Mouse (Mus musculus): Measurements from ENCODE around the gene Pspc1. TPM values are rescaled to one million over a fixed set of nuclear protein-coding genes. Genes with fewer than 3 reads are reported as not detected.
"Not testable (repeated sequence)": the region's sequence is repeated elsewhere in the genome, so short reads cannot be mapped to it uniquely, and the experiment has no call there.

Pspc1 gene
- polyA plus RNA-seq (2015; fragmentation: Nextera tagmentation; extraction: Ambion mirVana), result 17.3 and 17.5 TPM in 2 replicates

- H3K4me3 ChIP-seq (ENCODE audit: low read length), result peak within 1 kb of the TSS; percentile 90
- H3K9ac ChIP-seq (ENCODE audit: low read depth, low read length), result peak within 1 kb of the TSS; percentile 89
- ATAC-seq, result peak; percentile 97
Measured at GRCm38 (mm10) chr14:56778200-56778932, at the start of gene Pspc1. Gene Pspc1, minus strand, starts transcription at chr14:56778316.

DNA sequence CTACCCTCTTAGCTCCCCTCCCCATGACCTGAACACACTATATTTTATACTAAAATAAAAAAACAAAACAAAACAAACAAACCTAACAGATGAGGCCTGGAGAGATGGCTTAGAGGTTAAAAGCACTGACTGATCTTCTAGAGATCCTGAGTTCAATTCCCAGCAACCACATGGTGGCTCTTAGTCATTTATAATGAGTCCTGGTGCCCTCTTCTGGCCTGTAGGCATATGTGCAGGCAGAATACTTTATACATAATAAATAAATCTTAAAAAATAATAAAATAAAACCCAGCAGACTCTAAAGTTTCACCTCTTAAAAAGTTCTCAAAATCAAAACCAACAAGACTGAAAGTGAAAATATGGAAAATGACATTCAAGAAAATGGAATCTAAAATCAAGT lies 46.4 kb upstream of the Pspc1 start:
- no peak overlapping the region for H3K27ac ChIP-seq (ENCODE audit: low read length)
- H3K4me2 ChIP-seq (ENCODE audit: low read depth, low read length), result no peak overlapping the region
- no peak overlapping the region for H3K4me3 ChIP-seq (ENCODE audit: low read length)
- H3K27me3 ChIP-seq (replicated peaks; ENCODE audit: control insufficient read depth, insufficient read depth, low read length), result no peaks in the 10 kb centered on the region
- no peaks in the 10 kb centered on the region for H3K4me1 ChIP-seq (ENCODE audit: control insufficient read depth, insufficient read depth, low read length)
- ATAC-seq, result no peak
- no peaks in the 10 kb centered on the region for H3K36me3 ChIP-seq (ENCODE audit: control insufficient read depth, insufficient read depth, low read length)
- no peak overlapping the region for H3K9ac ChIP-seq (ENCODE audit: low read depth, low read length)
- no peaks in the 10 kb centered on the region; the same call in 1 of the 2 replicates for H3K9me3 ChIP-seq (ENCODE audit: control insufficient read depth, low read length)

More at GRCm38 (mm10) chr14:56778200-56778932, at the start of gene Pspc1:
- under 1% methylated on average over 36 of the region's 36 CpGs for WGBS
- Histone ChIP-seq H3K4me1 (ENCODE audit: control insufficient read depth, insufficient read depth, low read length) (peaks cover 7% of the 10 kb centered on the region), H3K27me3 (replicated peaks; ENCODE audit: control insufficient read depth, insufficient read depth, low read length) (no peaks in the 10 kb centered on the region), H3K36me3 (ENCODE audit: control insufficient read depth, insufficient read depth, low read length) (no peaks in the 10 kb centered on the region), H3K9me3 (ENCODE audit: control insufficient read depth, low read length) (no peaks in the 10 kb centered on the region), H3K4me2 (ENCODE audit: low read depth, low read length) (peak within 1 kb of the TSS; percentile 71), H3K27ac (ENCODE audit: low read length) (peak within 1 kb of the TSS; percentile 96)

DNA sequence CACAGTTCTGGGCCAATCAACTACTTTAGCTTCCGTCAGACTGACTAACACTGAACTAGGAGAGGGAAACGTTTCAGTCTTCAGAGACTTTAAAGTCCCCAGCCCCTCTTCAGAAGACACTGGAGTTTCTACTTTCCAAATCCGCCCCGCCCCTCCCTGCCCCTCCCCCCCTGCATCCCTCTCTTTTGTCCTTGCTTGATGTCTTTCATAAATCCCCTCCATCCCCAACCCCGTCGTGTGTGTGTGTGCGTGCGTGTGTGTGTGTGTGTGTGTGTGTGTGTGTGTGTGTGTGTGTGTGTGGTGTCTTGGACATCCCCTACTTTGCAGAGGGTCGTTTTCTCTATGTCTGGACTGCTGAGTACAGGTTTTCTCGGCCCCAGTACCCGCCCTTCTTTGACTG lies 39.5 kb upstream of the Pspc1 start:
- no peaks in the 10 kb centered on the region for H3K36me3 ChIP-seq (ENCODE audit: control insufficient read depth, insufficient read depth, low read length)
- H3K4me2 ChIP-seq (ENCODE audit: low read depth, low read length), result no peak overlapping the region
- peaks cover 5% of the 10 kb centered on the region; the same call in 1 of the 2 replicates for H3K4me1 ChIP-seq (ENCODE audit: control insufficient read depth, insufficient read depth, low read length)
- no peak overlapping the region for H3K9ac ChIP-seq (ENCODE audit: low read depth, low read length)
- no peak for ATAC-seq
- WGBS, result 11% methylated on average over 9 of the region's 11 CpGs
- H3K9me3 ChIP-seq (ENCODE audit: control insufficient read depth, low read length), result no peaks in the 10 kb centered on the region; the same call in 1 of the 2 replicates
- H3K4me3 ChIP-seq (ENCODE audit: low read length), result no peak overlapping the region
- H3K27me3 ChIP-seq (replicated peaks; ENCODE audit: control insufficient read depth, insufficient read depth, low read length), result no peaks in the 10 kb centered on the region
- H3K27ac ChIP-seq (ENCODE audit: low read length), result no peak overlapping the region

- no peaks in the 10 kb centered on the region for H3K36me3 ChIP-seq (ENCODE audit: control insufficient read depth, insufficient read depth, low read length)
- no peak overlapping the region for H3K4me2 ChIP-seq (ENCODE audit: low read depth, low read length)
- no peaks in the 10 kb centered on the region for H3K27me3 ChIP-seq (replicated peaks; ENCODE audit: control insufficient read depth, insufficient read depth, low read length)
- WGBS, result 60% methylated on average over 4 of the region's 4 CpGs
- H3K9ac ChIP-seq (ENCODE audit: low read depth, low read length), result no peak overlapping the region
- H3K27ac ChIP-seq (ENCODE audit: low read length), result no peak overlapping the region
- no peaks in the 10 kb centered on the region; the same call in 1 of the 2 replicates for H3K9me3 ChIP-seq (ENCODE audit: control insufficient read depth, low read length)
- no peak overlapping the region for H3K4me3 ChIP-seq (ENCODE audit: low read length)
- ATAC-seq, result no peak
- H3K4me1 ChIP-seq (ENCODE audit: control insufficient read depth, insufficient read depth, low read length), result peaks cover 5% of the 10 kb centered on the region; the same call in 1 of the 2 replicates
Measured at GRCm38 (mm10) chr14:56817131-56817530, 39.0 kb upstream of the Pspc1 start.

- no peak overlapping the region for H3K4me3 ChIP-seq (ENCODE audit: low read length)
- WGBS, result 86% methylated on average over 4 of the region's 4 CpGs
- no peak overlapping the region for H3K9ac ChIP-seq (ENCODE audit: low read depth, low read length)
- no peaks in the 10 kb centered on the region for H3K27me3 ChIP-seq (replicated peaks; ENCODE audit: control insufficient read depth, insufficient read depth, low read length)
- H3K36me3 ChIP-seq (ENCODE audit: control insufficient read depth, insufficient read depth, low read length), result no peaks in the 10 kb centered on the region
- H3K4me1 ChIP-seq (ENCODE audit: control insufficient read depth, insufficient read depth, low read length), result peaks cover 5% of the 10 kb centered on the region; the same call in 1 of the 2 replicates
- no peak for ATAC-seq
- H3K4me2 ChIP-seq (ENCODE audit: low read depth, low read length), result no peak overlapping the region
- H3K27ac ChIP-seq (ENCODE audit: low read length), result no peak overlapping the region
- no peaks in the 10 kb centered on the region for H3K9me3 ChIP-seq (ENCODE audit: control insufficient read depth, low read length)
Measured at GRCm38 (mm10) chr14:56816541-56816940, 38.4 kb upstream of the Pspc1 start.

DNA sequence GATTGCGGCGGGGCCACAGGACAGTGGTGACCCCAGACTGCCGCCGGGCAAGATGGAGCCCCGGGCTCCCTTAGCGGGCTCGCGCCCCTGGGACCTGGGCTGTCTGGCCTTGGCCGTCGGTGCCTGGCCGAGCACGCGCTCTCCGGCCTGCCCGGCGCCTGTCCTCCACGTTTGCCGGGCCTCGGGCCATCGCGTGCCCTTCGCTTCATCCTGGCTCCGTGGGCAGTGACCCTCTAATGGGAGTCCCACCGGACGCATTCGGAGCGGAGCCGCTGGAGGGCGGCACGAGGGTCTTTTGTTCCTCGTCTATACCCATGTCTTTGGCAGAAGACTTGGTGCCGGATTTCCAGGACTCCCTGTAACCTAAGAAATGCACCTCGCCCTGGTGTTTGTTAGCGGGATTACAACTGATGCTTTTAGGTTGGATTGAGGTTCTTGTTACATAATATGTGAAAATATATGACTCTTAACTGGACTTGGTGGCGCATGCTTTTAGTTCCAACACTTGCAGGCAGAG lies 34.5 kb upstream of the Pspc1 start:
- peaks cover 7% of the 10 kb centered on the region; the same call in 1 of the 2 replicates for H3K4me1 ChIP-seq (ENCODE audit: control insufficient read depth, insufficient read depth, low read length)
- ATAC-seq, result peak; percentile 43
- no peaks in the 10 kb centered on the region for H3K27me3 ChIP-seq (replicated peaks; ENCODE audit: control insufficient read depth, insufficient read depth, low read length)
- peak overlapping the region; percentile 89 for H3K27ac ChIP-seq (ENCODE audit: low read length)
- peak overlapping the region; percentile 73 for H3K4me2 ChIP-seq (ENCODE audit: low read depth, low read length)
- no peaks in the 10 kb centered on the region for H3K36me3 ChIP-seq (ENCODE audit: control insufficient read depth, insufficient read depth, low read length)
- peak overlapping the region; percentile 65 for H3K4me3 ChIP-seq (ENCODE audit: low read length)
- 1% methylated on average over 35 of the region's 35 CpGs for WGBS
- H3K9ac ChIP-seq (ENCODE audit: low read depth, low read length), result peak overlapping the region; percentile 86
- no peaks in the 10 kb centered on the region for H3K9me3 ChIP-seq (ENCODE audit: control insufficient read depth, low read length)

GRCm38 (mm10) chr14:56811701-56812339 lies 33.7 kb upstream of the Pspc1 start, which contains the start of gene Zmym5:
Gene Zmym5, minus strand, starts transcription at chr14:56811716.
- peak; percentile 98 for ATAC-seq
- WGBS, result under 1% methylated on average over 22 of the region's 72 CpGs

GRCm38 (mm10) chr14:56810781-56811690 lies 32.9 kb upstream of the Pspc1 start:
- H3K9ac ChIP-seq (ENCODE audit: low read depth, low read length), result peak overlapping the region; percentile 83
- H3K4me2 ChIP-seq (ENCODE audit: low read depth, low read length), result peak overlapping the region; percentile 70
- H3K27me3 ChIP-seq (replicated peaks; ENCODE audit: control insufficient read depth, insufficient read depth, low read length); ATAC-seq; H3K9me3 ChIP-seq (ENCODE audit: control insufficient read depth, low read length); H3K36me3 ChIP-seq (ENCODE audit: control insufficient read depth, insufficient read depth, low read length); H3K4me1 ChIP-seq (ENCODE audit: control insufficient read depth, insufficient read depth, low read length): not testable (repeated sequence)
- WGBS, result 1% methylated on average over 29 of the region's 86 CpGs
- H3K4me3 ChIP-seq (ENCODE audit: low read length), result peak overlapping the region; percentile 71
- H3K27ac ChIP-seq (ENCODE audit: low read length), result peak overlapping the region; percentile 92

More at GRCm38 (mm10) chr14:56811701-56812339, 33.7 kb upstream of the Pspc1 start, which contains the start of gene Zmym5:
- Histone ChIP-seq H3K4me2 (ENCODE audit: low read depth, low read length) (peak within 1 kb of the TSS; percentile 73), H3K9ac (ENCODE audit: low read depth, low read length) (peak within 1 kb of the TSS; percentile 86), H3K27ac (ENCODE audit: low read length) (peak within 1 kb of the TSS; percentile 94), H3K4me3 (ENCODE audit: low read length) (peak within 1 kb of the TSS; percentile 71)
- H3K36me3 ChIP-seq (ENCODE audit: control insufficient read depth, insufficient read depth, low read length); H3K27me3 ChIP-seq (replicated peaks; ENCODE audit: control insufficient read depth, insufficient read depth, low read length); H3K9me3 ChIP-seq (ENCODE audit: control insufficient read depth, low read length); H3K4me1 ChIP-seq (ENCODE audit: control insufficient read depth, insufficient read depth, low read length): not testable (repeated sequence)

Data from intestine, embryonic 16.5 days (tissue).